Mouse (Mus musculus) urinary bladder, postnatal 36 days (tissue): ENCODE results near the gene Wdr86.
"Not testable (repeated sequence)": the region's sequence is repeated elsewhere in the genome, so short reads cannot be mapped to it uniquely, and the experiment has no call there.

ENCODE experiments used
- DNase-seq, 2 experiments: peaks; one replicate each; pipeline ENCODE4 v3.0.0; 2022; ENCODE audit warnings: low spot score in 2 of 2, mixed read lengths in 1 of 2

Wdr86 gene

DNA sequence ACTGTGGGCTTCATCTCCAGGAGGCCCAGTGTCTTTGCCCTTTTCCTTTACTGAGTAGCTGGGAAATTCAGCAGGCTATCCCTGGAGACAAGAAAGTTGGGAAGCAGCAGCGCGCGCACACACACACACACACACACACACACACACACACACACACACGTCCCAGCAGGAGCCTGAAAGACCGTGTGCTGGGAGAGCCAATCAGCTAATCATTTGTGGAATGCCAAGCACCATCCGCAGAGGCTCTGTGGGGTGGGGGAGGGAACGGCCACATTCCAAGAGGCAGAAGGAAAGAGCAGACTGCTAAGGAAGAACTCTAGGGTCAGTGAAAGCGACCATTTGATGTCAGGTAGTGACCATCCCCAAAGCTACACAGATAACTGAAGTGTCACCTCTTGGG is 2.6 kb upstream of the Wdr86 start:
- no peak for DNase-seq

DNA sequence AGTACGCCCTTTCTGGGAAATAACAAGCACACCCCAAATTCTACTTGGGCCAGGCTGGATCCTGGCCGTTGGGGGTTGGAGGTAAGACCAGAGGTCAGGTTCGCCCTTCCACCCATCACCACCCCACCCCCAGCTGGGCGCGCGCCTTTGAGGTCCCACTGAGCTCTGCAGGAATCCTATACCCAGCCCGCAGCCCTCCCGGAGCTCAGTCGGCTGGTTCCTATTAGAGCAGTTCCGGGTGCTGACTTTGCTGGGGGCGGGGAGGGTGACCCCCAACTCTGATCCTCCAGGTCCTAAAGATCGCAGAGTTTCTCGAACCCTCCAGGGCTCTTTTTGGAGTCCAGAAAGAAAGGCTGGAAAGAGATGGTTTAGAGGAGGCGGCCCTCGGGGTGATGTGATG is 459 bp upstream of the Wdr86 start:
- DNase-seq = no peak

DNA sequence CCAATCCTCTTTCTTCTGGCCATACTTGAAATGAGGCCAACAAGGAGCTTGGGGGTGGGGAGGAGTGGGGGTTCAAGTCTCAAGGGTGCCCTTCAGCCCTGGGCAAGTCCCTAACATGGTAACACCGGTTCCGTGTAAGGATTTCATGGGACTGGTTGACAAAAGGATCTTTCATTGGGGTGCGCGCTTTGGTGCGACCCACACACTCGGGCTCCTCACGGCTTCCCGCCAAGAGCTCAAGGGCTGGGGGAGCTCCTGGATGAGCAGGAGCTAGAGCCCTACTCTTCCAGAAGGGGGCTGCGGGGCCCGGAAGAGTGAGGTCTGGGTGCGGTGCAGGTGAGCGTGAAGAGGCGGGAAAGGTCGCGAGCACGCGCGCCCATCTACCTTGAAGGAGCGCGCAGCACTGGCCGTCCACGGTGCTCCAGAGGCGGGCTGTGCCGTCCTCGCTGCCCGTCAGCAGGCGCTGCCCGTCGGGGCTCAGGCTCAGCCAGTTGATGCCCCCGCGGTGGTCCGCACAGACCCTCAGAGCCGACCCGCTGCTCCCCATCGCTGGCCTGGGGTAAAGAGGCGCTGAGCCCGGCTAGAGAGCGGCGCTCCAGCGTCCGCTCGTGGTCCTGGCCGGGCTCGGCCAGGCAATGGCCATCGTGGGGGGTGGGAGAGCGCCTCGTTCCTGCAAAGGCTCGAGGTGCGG is 585 bp downstream of the Wdr86 start:
- no peak for DNase-seq

DNA sequence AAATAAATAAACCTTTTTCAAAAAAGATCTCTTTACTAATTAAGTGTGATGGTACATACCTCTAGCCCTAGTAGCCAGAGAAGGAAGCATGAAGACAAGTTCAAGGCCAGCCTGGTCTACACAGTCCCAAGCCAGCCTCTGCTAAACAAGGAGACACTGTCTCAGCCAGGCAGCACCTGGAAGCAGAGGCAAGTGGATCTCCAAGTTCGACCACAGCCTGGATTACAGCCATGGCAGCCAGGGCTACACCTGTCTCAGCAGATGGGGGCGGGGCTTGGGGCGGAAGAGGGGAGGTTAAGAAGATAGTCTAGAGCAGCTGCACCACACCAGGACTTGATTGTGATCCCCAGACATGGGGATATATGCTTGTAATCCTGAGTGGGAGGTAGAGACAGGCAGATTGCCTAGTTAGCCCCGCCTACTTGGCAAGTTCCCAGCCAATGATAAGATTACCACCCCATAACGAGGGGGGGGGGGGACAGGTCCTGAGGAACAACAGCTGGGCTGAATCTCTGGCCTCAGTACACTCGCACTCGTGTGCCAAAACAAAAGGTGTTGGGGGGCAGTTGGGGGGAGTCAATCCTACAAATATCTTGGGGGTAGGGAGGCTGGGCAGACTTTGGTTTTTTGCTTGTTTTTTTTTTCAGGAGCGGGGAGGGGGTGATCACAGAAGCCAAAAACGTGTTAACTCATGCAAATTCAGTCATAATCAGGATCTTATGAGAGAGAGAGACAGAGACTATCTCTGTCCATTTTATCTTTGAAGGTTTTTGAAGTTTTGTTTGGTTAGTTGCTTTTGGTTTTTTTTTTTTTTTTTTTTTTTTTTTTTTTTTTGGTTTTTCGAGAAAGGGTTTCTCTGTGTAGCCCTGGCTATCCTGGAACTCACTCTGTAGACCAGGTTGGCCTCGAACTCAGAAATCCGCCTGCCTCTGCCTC is 3.4 kb downstream of the Wdr86 start:
- DNase-seq = no peak

DNA sequence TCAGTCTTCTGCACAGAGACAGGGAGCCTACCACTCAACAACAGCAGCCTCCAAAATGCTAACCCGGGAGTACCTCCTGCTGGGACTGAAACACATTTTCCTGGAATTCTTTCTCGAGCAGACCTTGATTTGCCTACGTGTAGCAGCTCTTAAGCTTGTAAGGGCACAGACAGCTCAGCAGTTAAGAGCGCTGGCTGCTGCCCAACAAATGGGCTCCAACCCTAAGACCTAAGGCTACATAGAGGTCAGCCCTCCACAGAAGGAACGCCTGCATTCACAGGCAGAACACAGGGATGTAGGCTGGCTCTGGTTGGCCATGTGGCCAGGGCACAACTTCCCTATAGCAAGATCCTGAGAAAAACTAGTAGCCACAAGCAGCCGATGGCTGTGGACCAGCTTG is 4.6 kb downstream of the Wdr86 start:
- no peak for DNase-seq

DNA sequence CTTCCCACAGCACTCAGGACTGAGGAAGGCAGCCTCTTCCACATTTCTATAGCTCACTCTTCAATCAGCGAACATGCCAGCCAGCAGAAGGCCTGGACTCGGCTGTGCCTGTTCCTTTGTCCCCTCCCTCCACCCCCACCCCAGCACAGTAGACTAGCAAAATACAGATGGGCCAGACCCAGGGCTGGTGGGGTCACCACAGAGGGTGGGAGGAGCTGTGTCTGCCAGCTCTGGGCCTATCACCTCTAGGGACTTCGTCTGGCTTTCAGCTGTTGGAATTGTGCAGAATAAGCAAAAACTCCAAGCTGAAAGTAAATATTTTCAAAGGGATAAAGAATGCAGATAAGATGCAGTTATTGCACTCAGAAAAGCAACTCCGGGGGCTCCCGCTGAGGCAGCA is 5.7 kb downstream of the Wdr86 start:
- no peak for DNase-seq

DNA sequence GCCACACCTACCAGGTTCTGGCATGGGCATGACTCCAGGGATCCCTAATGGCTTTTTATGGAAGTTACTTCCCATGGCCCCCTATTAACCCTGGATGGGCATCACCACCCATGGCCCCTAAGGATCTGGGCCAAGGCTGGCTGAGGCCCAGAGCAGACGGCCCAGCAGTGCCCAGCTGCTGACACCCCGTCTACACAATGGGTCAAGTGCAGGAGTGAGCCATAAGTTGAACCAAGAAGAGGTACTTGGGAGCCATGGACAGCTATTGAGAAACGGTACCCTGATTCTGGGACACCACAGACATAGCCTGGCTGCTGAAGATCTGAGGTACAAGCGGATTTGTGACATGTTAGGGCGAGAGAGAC is 6.3 kb downstream of the Wdr86 start:
- DNase-seq = no peak

DNA sequence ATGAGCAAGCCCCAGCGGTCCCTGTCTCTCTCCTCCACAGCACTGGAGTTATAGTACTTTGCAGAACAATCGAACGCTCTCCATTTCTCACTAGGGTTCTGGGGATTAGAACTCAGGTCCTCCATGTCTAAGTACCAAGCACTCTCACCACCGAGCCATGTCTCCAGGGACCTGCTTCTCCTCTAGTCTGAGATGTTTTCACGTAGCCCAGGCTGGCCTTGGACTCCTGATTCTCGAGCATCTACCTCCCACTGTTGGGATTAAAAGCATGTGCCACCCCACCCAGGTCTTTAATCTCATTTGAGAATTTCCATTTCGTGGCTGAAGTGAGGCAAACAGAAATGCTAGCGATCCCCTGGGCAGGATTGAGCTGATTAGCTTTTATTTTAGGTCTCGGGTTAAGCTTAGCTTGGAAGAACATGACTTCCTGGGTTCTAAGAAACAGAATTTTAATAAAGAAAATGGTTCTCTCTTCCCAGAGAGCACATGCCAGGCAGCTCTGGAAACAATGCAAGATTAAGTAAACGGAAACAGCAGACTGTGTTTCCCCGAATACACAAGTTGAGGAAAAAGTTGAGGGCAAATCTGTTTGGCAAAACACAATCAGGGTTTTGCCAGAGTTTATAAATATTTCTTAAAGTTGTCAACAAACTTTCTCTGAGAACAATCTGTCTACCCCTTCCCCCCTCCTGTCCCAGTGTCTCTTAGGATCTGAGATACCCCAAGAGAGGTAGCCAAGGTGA is 6.8 kb downstream of the Wdr86 start:
- DNase-seq = no peak

DNA sequence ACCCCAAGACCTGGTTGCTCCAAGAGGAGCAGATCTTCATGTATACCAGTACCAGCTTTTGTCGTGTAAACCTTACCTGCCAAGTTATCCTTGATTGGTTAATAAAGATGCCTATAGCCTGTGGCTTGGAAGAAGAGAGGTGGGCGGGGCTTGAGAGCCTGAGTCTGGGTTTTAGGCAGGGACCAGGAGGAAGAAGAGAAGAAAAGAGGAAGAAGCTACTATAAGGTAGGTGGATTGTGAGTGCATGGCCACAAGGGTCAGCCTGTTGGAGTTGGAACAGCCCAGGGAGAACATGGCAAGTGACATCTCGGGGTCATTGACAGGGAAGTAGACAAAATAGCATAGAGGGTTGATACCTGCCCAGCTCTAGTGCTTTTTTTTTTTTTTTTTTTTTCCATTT is 10.7 kb downstream of the Wdr86 start:
- no peak for DNase-seq

DNA sequence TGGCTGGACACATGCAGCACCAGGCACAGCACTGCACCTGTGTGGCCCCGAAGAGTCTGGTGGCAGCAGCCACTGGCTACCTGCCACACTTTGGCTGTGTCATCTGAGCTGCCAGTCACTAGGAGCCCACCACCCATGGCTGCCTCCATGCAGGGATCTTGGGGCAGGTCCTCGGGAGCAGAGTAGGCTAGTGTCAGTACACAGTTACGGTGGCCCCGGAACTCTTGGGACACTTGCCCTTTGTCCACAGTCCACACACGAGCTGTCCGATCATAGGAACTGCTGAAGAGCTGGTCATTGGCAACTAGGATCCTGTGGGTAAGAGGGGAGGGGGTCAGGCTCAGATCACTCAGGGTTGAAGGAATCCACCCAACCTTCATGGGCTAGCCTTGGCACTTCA is 12.5 kb downstream of the Wdr86 start:
- DNase-seq = no peak

DNA sequence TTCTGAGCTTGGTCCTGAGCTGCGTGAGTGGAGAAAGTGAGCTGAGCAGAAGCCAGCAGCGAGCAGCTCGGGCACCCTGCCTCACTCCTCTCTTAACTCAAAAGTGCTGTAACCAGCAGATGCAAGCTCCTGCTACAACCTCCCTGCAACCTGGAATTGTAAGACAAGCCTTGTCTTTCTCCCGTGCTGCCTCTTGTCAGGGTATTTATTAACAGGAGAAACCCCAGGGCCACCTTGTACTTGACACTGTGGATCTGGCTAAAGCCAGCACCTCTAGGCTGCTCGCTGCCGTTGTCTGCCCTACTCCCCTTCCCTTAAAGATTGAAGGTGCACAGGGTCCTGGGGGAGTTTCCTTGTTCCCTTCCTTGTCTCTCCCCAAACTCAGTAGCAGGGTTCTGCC is 16.5 kb downstream of the Wdr86 start:
- no peak for DNase-seq

DNA sequence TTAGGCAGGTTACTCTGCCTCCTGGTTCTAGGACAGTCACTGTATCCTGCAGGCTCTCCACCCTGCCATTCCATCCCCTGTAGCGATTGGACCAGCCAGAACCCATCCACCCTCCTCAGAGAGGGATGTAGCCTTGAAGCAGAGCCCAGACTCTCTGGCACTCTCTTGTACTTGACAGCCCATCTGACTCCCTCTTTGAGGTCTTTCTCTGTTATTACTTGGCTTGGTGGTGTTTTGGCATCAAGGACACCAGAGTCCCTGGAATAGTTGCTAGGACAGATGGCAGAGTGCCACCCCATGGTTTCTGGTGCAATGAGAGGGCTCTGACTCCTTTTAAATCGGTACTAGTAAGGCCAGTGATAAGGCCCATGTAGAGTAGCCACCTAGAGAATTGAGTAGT is 17.3 kb downstream of the Wdr86 start:
- no peak for DNase-seq

DNA sequence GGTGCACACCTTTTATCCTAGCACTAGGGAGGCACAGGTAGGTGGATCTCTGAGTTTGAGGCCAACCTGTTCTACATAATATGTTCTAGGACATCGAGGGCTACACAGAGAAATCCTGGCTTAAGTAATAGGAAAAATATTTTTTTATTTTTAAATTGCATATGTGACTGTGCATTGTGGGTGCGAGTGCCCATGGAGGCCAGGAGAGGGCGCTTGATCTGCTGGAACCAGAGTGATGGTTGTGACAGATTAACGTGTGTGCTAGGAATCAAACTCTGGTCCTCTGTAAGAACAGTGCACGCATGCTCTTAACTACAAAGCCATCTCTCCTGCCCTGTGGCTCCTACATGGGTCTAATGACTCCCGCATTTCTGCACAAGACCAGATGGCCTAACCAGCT is 18.9 kb downstream of the Wdr86 start:
- no peak for DNase-seq

DNA sequence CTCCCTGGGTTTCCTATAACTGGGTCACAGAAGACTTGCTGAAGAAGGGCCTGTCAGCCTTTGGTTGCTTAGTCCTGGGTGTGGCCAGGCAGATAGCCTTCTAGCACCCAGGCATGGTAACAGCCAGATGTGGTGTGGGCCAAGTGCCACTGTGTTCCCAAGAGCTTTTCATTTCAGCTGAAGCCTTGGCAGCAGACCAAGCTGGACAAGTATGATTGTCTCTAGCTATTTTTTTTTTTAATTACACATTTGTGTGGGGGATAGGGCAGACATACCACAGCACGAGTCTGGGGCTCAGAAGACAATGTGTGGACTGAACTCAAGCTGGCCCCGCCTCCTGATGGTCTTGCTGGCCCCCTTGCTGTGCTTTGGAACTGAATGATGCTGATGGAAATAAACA is 20.6 kb downstream of the Wdr86 start:
- peak in 1 of 2 experiments; percentile 51 for DNase-seq

DNA sequence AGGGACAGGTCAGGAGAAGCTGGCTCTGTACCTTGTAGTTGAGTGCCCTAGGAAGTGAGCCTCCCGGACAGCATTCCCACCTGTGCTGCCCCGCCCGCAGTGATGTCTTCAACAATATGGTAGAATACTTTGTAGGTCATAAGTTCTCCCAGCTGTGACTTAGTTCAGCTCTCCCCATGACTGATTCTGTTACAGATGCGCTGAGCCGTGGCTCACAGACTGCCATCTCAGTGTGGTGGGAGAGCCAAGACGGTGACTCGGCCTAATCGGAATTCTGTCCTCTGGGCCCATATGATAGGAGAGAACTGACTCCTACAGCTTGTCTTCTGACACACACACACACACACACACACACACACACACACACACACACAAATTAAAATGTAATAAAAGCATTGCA is 25.9 kb downstream of the Wdr86 start:
- DNase-seq = no peak

DNA sequence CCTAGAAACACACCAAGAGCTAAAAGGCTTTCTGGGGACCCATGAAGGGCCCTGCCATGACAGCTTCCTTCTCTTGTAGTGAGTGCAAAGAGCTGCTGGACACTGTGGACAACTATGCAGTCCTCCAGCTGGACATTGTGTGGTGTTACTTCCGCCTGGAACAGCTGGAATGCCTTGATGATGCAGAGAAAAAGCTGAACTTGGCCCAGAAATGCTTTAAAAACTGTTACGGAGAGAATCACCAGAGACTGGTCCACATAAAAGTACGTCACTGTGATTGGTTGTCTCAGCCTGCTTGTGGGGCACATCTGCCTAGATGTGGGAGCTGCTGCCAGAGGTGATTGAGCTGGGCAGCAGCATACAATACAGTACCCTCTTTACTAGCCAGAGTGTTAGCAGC is 29.3 kb downstream of the Wdr86 start:
- DNase-seq = no peak

DNA sequence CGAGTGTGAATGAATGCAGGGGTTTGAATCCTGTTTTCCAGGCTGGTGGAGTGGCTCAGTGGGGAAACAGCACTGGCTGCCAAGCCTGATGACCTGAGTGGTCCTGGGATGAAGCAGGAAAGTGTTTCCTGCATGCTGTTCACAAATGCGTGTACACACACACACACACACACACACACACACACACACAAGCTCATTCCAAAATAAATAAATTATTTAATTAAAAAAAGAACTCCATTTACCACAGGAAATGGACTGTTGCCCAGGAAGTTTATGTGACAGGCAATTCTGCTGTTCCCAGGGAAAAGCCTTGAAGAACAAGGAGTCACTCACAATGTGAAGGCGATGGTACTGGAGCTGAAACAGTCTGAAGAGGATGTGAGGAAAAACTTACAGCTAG is 33.8 kb downstream of the Wdr86 start:
- no peak for DNase-seq

DNA sequence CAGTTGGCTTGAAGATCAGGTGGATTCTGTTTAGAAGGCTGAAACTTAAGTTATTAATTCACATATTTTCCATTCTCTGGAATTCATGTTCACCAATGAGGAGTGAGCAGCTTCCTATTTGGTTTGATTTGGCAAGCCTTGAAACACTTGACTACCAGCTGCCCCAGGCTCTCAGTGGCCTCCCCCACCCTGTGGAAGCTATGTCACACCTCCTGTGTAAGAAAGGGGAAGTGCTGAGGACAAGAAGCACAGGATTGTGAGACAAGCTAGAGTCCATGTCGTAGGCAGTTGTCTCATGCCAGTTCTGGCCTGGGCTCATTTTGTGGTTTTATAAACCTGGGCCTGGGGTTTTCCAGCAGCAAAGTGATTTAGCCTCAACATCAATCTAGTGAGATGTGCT is 42.8 kb downstream of the Wdr86 start:
- DNase-seq = no peak

DNA sequence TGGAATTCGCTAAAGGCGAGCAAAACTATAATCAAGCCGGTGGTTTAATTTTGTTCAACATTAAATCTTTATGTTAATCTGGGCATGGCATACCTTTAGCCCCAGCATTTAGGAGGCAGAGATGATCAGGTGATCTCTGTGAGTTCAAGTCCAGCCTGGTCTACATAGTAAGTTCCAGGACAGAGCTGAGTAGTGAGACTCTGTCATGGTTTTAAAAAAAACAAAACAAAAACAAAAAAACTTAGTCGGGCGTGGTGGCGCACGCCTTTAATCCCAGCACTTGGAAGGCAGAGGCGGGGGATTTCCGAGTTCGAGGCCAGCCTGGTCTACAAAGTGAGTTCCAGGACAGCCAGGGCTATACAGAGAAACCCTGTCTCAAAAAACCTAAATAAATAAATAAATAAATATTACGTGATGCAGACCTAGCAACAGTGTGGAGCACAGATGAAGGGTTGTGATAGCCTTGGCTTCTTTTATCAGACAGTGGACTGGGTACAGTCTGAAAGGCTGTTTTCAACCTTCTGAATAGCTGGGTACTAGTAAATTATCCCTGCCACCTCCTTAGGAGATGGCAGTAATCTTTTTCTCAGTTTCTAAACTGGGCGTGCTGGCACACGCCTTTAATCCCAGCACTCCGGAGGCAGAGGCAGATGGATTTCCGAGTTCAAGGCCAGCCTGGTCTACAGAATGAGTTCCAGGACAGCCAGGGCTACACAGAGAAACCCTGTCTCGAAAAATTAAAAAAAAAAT is 43.7 kb downstream of the Wdr86 start:
- not testable (repeated sequence) for DNase-seq

DNA sequence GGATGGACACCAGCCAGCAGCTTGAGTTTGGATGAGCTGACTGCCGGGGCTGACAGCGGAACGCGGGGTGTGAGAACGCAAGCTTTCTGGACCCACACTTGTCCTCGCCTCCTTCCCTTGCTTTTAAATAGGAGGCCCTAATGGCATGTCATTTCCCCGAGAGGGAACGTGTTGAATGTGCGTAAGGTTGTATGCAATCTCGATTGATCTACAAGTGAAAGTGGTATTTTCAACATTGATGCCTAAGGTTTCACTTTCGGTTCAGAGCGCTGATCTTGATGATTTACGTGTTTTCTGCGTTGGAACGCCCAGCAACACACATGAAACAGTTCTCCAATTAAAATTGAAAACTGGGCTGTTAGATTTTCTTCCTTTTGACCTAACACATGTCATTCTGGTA is 44.4 kb downstream of the Wdr86 start:
- no peak for DNase-seq

DNA sequence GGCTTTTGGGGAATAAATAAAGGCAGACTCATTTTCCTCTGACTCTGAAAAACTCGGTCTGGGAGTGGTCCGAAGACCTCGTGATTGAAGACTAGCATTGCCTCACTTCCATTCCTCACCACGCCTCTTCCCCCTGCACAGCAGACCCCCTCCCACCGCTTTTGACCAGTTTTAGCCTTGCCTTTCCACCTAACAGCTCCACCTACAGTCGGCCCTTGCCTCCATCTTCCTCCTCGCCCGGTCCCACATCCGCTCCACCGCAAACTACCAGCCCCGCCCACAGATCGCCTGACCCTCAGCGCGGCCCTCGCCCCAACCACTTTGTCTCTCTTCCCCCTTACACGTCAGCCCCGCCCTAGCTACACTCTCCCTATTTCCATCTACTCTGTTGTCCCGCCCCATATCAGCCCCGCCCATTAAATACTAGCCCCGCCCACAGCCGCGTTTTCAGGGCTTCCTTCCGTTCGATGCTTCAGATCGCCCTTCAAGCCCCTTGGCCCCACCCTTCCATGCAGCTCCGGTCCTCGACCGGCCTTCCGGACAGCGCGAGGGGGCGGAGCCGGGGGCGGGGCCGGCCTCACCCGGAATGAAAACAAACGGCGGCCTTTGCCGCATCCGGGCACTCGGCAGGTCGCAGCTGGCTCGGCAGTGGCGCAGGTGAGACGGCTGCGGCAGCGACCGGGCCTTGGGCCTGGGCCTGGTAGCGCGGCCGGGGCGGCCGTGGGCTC is 45.0 kb downstream of the Wdr86 start, which contains the start of gene Nub1:
Gene Nub1, plus strand, starts transcription at position 167 of the 728 bp plus-strand sequence.
- peak; percentile 95 to 98 for DNase-seq
